Mouse (Mus musculus): ENCODE measurements around the gene Errfi1.

The Errfi1 gene

DNA sequence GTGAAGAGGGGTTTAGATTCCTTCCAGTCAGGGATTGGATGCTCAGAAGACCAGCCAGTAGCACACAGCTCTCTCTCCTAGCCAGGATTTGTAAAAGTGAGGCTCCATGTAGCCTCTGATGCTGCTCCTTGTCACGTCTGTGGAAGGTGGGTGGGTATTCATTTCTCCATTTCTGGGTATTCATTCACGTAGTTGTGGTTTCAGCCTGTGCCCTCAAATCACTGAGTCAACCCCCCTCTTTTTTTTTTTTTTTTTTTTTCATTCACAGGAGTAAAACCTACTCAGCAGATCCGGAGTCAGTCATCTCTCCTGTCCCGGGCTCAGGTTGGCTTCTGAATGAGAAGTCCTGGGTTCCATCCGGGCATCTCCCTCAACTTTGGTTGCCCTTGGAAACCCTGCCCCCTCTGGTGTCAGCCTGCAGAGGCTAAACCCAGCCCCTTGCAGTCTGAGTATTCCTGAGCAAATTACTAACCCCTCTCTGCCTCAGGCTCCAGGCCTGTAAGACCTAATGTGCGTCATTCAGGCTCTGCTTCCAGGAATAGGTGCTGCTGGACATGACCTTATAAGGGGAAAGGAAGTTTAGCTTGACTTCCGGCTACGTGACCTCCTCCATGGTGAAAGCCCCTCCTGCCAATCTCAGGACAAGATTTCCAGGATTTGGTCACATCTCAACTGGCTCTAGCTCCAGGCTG lies 63.8 kb downstream of the Errfi1 start:
- DNase-seq, result no peak
